Mouse (Mus musculus) kidney, embryonic 14.5 days (tissue): ENCODE measurements around the gene Spata2. TPM values are rescaled to one million over a fixed set of nuclear protein-coding genes. Genes with fewer than 3 reads are reported as not detected.

Experiments used
- ATAC-seq: fragments of 200-750 bp; cut with Nextera tagmentation; 2 replicates; pipeline ENCODE4 v1.8.0; 2017; ENCODE audit warnings: moderate number of reproducible peaks, mild to moderate bottlenecking, moderate TSS enrichment, moderate library complexity; ENCODE audit not compliant: low FRiP score, low TSS enrichment
- H3K27ac ChIP-seq: fragments of 300-500 bp; sonication (generic); 2 replicates; pipeline ENCODE4 v1.5.1; 2014; ENCODE audit warnings: low read depth, mild to moderate bottlenecking, low read length, moderate library complexity, mixed read lengths
- H3K27me3 ChIP-seq: fragments of 300-500 bp; sonication (generic); 2 replicates; pipeline ENCODE4 v1.6.1; 2014; ENCODE audit warnings: mild to moderate bottlenecking, low read length; ENCODE audit not compliant: control insufficient read depth, insufficient read depth
- H3K36me3 ChIP-seq: fragments of 300-500 bp; sonication (generic); 2 replicates; pipeline ENCODE4 v1.6.1; 2014; ENCODE audit warnings: low read length, mixed read lengths; ENCODE audit not compliant: control insufficient read depth, insufficient read depth
- H3K4me1 ChIP-seq: fragments of 300-500 bp; sonication (generic); 2 replicates; pipeline ENCODE4 v1.6.1; 2014; ENCODE audit warnings: low read length, mixed read lengths; ENCODE audit not compliant: control insufficient read depth, insufficient read depth
- H3K4me2 ChIP-seq: fragments of 300-500 bp; sonication (generic); replicated peaks from 2 replicates; pipeline ENCODE4 v1.6.1; 2014; ENCODE audit warnings: low read depth, mild to moderate bottlenecking, low read length
- H3K4me3 ChIP-seq: fragments of 300-500 bp; sonication (generic); 2 replicates; pipeline ENCODE4 v1.5.1; 2014; ENCODE audit warnings: mild to moderate bottlenecking, low read length
- H3K9ac ChIP-seq: fragments of 300-500 bp; sonication (generic); 2 replicates; pipeline ENCODE4 v1.6.1; 2014; ENCODE audit warnings: low read depth, mild to moderate bottlenecking, low read length, moderate library complexity
- H3K9me3 ChIP-seq: fragments of 300-500 bp; sonication (generic); 2 replicates; pipeline ENCODE4 v1.6.1; 2016; ENCODE audit warnings: low read length; ENCODE audit not compliant: control insufficient read depth
- WGBS: fragments of 180-500 bp; shearing (Covaris S2); extraction: QIAGEN DNeasy Blood & Tissue Kit; methylation state at CpG from one replicate; pipeline ENCODE4 v1.1.7; 2014; 5-methylcytosine and 5-hydroxymethylcytosine counted together
- polyA plus RNA-seq: library from polyadenylated mRNA; unstranded; fragments of >200 nt; fragmentation: Nextera tagmentation; extraction: Ambion mirVana; gene quantifications from 2 replicates; pipeline ENCODE4 v1.2.1, GENCODE M21; 2014

The Spata2 gene
- polyA plus RNA-seq, 1 experiment from 2014 or later = 17.4 TPM

DNA sequence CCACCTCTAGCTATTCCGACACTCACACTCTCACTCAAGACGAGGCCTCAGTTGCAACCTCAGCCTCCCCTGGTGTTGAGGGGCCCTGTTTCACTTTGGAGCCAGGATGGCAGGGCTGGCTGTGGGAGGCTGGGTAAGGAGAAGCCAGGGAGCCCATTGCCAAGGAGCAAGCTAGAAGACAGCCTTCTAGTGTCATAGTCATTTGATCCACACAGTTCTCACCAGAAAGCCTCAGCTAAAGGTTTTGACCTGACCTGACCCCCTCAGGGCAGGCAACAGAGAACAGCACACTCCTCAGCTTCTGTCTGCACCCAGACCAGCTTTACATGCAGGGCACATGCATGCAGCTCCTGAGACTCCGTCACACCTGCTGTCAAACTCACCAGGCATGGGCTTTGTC, 26.7 kb downstream of the Spata2 start:
- Histone ChIP-seq H3K36me3 (peaks cover 49% of the 10 kb centered on the region), H3K9ac (no peak overlapping the region)

DNA sequence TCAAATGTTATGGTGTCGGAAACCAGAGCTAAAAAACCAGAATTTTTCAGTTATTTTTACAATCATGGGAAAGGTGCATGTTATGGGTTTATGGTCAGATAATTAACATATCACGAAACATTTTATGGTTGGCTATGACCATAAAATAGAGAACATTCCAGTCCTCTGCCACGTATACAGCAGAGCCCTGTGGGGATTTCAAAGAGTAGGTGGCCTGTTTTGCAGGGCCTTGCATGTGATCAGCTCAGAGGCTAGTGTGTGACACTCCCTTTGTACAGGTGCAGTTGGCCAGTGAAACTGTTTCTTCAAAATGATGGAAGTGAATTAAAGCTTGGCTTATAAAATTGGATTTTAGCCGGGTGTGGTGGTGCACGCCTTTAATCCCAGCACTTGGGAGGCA, 28.9 kb downstream of the Spata2 start:
- Histone ChIP-seq H3K36me3 (peaks cover 44% of the 10 kb centered on the region), H3K4me3 (no peak overlapping the region), H3K27ac (no peak overlapping the region), H3K9ac (no peak overlapping the region), H3K27me3 (no peaks in the 10 kb centered on the region), H3K4me2 (no peak overlapping the region), H3K9me3 (no peaks in the 10 kb centered on the region), H3K4me1 (no peaks in the 10 kb centered on the region)
- 85% methylated on average over 5 of the region's 5 CpGs for WGBS
- no peak for ATAC-seq

More for the DNA sequence above, 26.7 kb downstream of the Spata2 start:
- no peak overlapping the region for H3K4me2 ChIP-seq
- no peak overlapping the region for H3K27ac ChIP-seq
- H3K9me3 ChIP-seq = no peaks in the 10 kb centered on the region
- WGBS = 79% methylated on average over 3 of the region's 3 CpGs
- ATAC-seq = no peak
- H3K4me1 ChIP-seq = no peaks in the 10 kb centered on the region
- H3K4me3 ChIP-seq = no peak overlapping the region
- H3K27me3 ChIP-seq = no peaks in the 10 kb centered on the region

GRCm38 (mm10) chr2:167462954-167463353, 29.7 kb downstream of the Spata2 start:
- peaks cover 44% of the 10 kb centered on the region for H3K36me3 ChIP-seq
- no peak overlapping the region for H3K4me3 ChIP-seq
- peak; percentile 85; the same call in 1 of the 2 replicates for ATAC-seq
- H3K9ac ChIP-seq = no peak overlapping the region
- H3K27ac ChIP-seq = no peak overlapping the region
- no peaks in the 10 kb centered on the region for H3K4me1 ChIP-seq
- no peaks in the 10 kb centered on the region for H3K9me3 ChIP-seq
- H3K4me2 ChIP-seq = no peak overlapping the region
- WGBS = 52% methylated on average over 6 of the region's 6 CpGs
- H3K27me3 ChIP-seq = no peaks in the 10 kb centered on the region

- Histone ChIP-seq H3K4me2 (no peak overlapping the region), H3K27ac (no peak overlapping the region), H3K36me3 (peaks cover 46% of the 10 kb centered on the region), H3K4me1 (no peaks in the 10 kb centered on the region), H3K9ac (no peak overlapping the region), H3K27me3 (no peaks in the 10 kb centered on the region), H3K4me3 (no peak overlapping the region), H3K9me3 (no peaks in the 10 kb centered on the region)
- 94% methylated on average over 6 of the region's 6 CpGs for WGBS
- ATAC-seq = no peak
Observed at GRCm38 (mm10) chr2:167459071-167459865, 33.4 kb downstream of the Spata2 start.

- H3K9ac ChIP-seq = no peak overlapping the region
- 87% methylated on average over 3 of the region's 3 CpGs for WGBS
- no peak overlapping the region for H3K27ac ChIP-seq
- peaks cover 51% of the 10 kb centered on the region for H3K36me3 ChIP-seq
- H3K9me3 ChIP-seq = no peaks in the 10 kb centered on the region
- ATAC-seq = no peak
- H3K27me3 ChIP-seq = no peaks in the 10 kb centered on the region
- no peak overlapping the region for H3K4me2 ChIP-seq
- H3K4me1 ChIP-seq = no peaks in the 10 kb centered on the region
- H3K4me3 ChIP-seq = no peak overlapping the region
Observed at GRCm38 (mm10) chr2:167458548-167458947, 34.1 kb downstream of the Spata2 start.

GRCm38 (mm10) chr2:167457213-167457612, 35.5 kb downstream of the Spata2 start:
- no peak overlapping the region for H3K27ac ChIP-seq
- 95% methylated on average over 9 of the region's 9 CpGs for WGBS

DNA sequence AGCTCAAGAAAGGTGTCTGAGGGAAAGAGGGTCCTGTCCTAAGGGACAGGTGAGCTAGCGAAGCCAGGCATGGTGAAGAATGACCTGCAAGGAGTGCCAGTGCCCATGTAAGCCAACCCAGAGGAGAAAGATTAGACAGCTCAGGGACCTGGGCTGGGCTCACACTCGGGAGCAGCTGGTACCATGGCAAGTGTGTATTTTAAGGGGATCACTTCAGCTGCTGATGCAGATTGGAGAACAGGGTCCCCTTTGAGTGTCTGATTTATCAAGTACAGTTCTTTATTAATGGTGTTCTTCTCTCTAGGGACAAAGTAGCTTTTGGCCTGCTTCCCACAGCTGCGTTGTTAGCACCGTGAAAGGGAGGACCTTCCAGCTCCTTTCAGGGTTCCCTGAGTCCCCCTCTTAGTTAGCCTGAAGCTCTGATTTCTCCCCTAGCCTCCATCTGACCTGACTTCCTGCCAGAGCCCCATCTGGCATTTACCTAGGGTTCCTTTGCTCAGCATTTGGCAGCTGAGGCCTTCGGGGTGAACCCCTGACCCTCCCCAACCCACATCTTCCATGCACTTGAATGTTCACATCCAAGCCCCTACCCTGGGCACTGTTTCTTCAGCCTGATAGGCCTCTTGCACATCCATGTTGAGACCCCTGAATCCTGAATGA, 36.2 kb downstream of the Spata2 start:
- Histone ChIP-seq H3K4me2 (no peak overlapping the region), H3K27me3 (no peaks in the 10 kb centered on the region), H3K4me3 (no peak overlapping the region), H3K9ac (no peak overlapping the region), H3K36me3 (peaks cover 65% of the 10 kb centered on the region), H3K27ac (no peak overlapping the region), H3K4me1 (no peaks in the 10 kb centered on the region), H3K9me3 (no peaks in the 10 kb centered on the region)
- WGBS = 90% methylated on average over 5 of the region's 5 CpGs
- no peak for ATAC-seq

More at GRCm38 (mm10) chr2:167457213-167457612, 35.5 kb downstream of the Spata2 start:
- no peak for ATAC-seq
- Histone ChIP-seq H3K36me3 (peaks cover 61% of the 10 kb centered on the region), H3K9ac (no peak overlapping the region), H3K9me3 (no peaks in the 10 kb centered on the region), H3K4me1 (no peaks in the 10 kb centered on the region), H3K4me3 (no peak overlapping the region), H3K27me3 (no peaks in the 10 kb centered on the region), H3K4me2 (no peak overlapping the region)

DNA sequence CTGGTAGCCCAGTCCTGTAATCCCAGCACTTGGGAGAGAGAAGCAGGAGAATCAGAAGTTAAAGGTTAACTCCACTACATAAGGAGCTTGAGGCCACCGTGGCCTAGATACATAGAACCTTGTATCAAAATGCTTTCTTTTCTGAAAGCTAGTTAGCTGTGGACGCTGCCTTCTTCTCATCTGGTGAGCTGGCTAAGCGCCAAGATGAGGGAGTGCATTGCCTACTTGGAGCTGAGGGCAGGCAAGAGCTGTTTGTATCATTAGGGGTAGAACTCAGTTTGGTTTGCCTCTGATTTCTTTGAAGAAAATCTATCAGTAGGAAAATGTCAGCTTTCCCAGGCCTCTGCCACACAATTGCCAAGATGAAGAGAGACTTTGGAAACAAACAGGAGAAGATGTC, 38.9 kb downstream of the Spata2 start:
- Histone ChIP-seq H3K36me3 (peaks cover 68% of the 10 kb centered on the region), H3K4me2 (no peak overlapping the region), H3K9me3 (no peaks in the 10 kb centered on the region), H3K27ac (no peak overlapping the region), H3K4me1 (no peaks in the 10 kb centered on the region), H3K4me3 (no peak overlapping the region), H3K9ac (no peak overlapping the region), H3K27me3 (no peaks in the 10 kb centered on the region)
- no peak for ATAC-seq
- WGBS = 79% methylated on average over 3 of the region's 3 CpGs

- H3K9me3 ChIP-seq = no peaks in the 10 kb centered on the region
- WGBS = 90% methylated on average over 8 of the region's 8 CpGs
- peaks cover 55% of the 10 kb centered on the region for H3K36me3 ChIP-seq
- H3K27ac ChIP-seq = 0 out of 2 replicates have a peak overlapping the region, but pooled peaks have one; percentile 14
- no peaks in the 10 kb centered on the region for H3K27me3 ChIP-seq
- H3K4me2 ChIP-seq = no peak overlapping the region
- H3K9ac ChIP-seq = no peak overlapping the region
- no peak overlapping the region for H3K4me3 ChIP-seq
- H3K4me1 ChIP-seq = peaks cover 7% of the 10 kb centered on the region
- ATAC-seq = no peak
Observed at GRCm38 (mm10) chr2:167450647-167451046, 42.0 kb downstream of the Spata2 start.
